Mouse (Mus musculus) hindbrain, embryonic 16.5 days (tissue): ENCODE results near the gene BC051142. TPM values are rescaled to one million over a fixed set of nuclear protein-coding genes. Genes with fewer than 3 reads are reported as not detected.

ENCODE experiments used
- ATAC-seq: fragments of 200-750 bp; cut with Nextera tagmentation; 2 replicates; pipeline ENCODE4 v1.8.0; 2017; ENCODE audit warnings: moderate TSS enrichment, moderate library complexity
- H3K27ac ChIP-seq: fragments of 300-500 bp; sonication (generic); 2 replicates; pipeline ENCODE4 v1.5.1; 2014; ENCODE audit warnings: low read depth, mild to moderate bottlenecking, control low read depth, low read length, moderate library complexity
- H3K27me3 ChIP-seq: fragments of 300-500 bp; sonication (generic); replicated peaks from 2 replicates; pipeline ENCODE4 v1.6.1; 2014; ENCODE audit warnings: low read length; ENCODE audit not compliant: control insufficient read depth, insufficient read depth
- H3K36me3 ChIP-seq: fragments of 300-500 bp; sonication (generic); 2 replicates; pipeline ENCODE4 v1.6.1; 2014; ENCODE audit warnings: mild to moderate bottlenecking, low read length, moderate library complexity, mixed read lengths; ENCODE audit not compliant: control insufficient read depth, insufficient read depth
- H3K4me1 ChIP-seq: fragments of 300-500 bp; sonication (generic); 2 replicates; pipeline ENCODE4 v1.6.1; 2014; ENCODE audit warnings: low read depth, low read length; ENCODE audit not compliant: control insufficient read depth, insufficient read depth
- H3K4me2 ChIP-seq: fragments of 300-500 bp; sonication (generic); 2 replicates; pipeline ENCODE4 v1.6.1; 2014; ENCODE audit warnings: mild to moderate bottlenecking, low read length, control low read depth, moderate library complexity
- H3K4me3 ChIP-seq: fragments of 300-500 bp; sonication (generic); 2 replicates; pipeline ENCODE4 v1.5.1; 2014; ENCODE audit warnings: mild to moderate bottlenecking, low read length, control low read depth, moderate library complexity
- H3K9ac ChIP-seq: fragments of 300-500 bp; sonication (generic); 2 replicates; pipeline ENCODE4 v1.6.1; 2014; ENCODE audit warnings: low read depth, mild to moderate bottlenecking, control low read depth, low read length, moderate library complexity
- H3K9me3 ChIP-seq: fragments of 300-500 bp; sonication (generic); 2 replicates; pipeline ENCODE4 v1.6.1; 2014; ENCODE audit warnings: mild to moderate bottlenecking, low read length, moderate library complexity; ENCODE audit not compliant: control insufficient read depth
- WGBS: fragments of 180-500 bp; shearing (Covaris S2); extraction: QIAGEN DNeasy Blood & Tissue Kit; methylation state at CpG from one replicate; pipeline ENCODE4 v1.1.7; 2014; 5-methylcytosine and 5-hydroxymethylcytosine counted together
- polyA plus RNA-seq: library from polyadenylated mRNA; unstranded; fragments of >200 nt; fragmentation: Nextera tagmentation; extraction: Ambion mirVana; gene quantifications from 2 replicates; pipeline ENCODE4 v1.2.1, GENCODE M21; 2015

The BC051142 gene
- polyA plus RNA-seq, 1 experiment from 2014 or later, result 4.5 TPM

DNA sequence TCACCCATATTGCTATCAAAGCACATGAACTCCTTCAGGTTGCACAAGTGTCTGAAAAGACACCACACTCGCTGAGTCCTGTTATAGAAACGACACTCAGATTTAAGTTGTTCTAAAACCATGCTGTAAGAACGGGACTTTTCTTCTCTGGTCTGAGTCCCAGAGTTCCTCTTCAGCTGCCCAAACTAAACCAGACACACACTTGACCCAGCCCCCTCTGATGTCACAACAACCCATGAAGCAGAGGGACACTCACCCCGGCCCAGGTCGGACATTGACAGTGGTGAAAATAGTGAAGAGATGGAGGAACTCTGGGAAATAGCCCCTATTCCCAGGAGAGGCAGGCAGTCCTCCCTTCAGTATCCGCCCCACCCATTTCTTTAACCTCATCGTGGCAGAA, 7.1 kb upstream of the BC051142 start:
- H3K36me3 ChIP-seq, result no peaks in the 10 kb centered on the region
- 74% methylated on average over 7 of the region's 7 CpGs for WGBS
- 0 out of 2 replicates have a peak, but pooled peaks have one; percentile 6 for ATAC-seq
- H3K9ac ChIP-seq, result no peak overlapping the region
- H3K4me3 ChIP-seq, result no peak overlapping the region
- no peaks in the 10 kb centered on the region for H3K9me3 ChIP-seq
- no peak overlapping the region for H3K27ac ChIP-seq
- H3K4me1 ChIP-seq, result no peaks in the 10 kb centered on the region; the same call in 1 of the 2 replicates
- H3K4me2 ChIP-seq, result no peak overlapping the region; the same call in 1 of the 2 replicates
- no peaks in the 10 kb centered on the region; the same call in 1 of the 2 replicates for H3K27me3 ChIP-seq

GRCm38 (mm10) chr17:34392321-34392720, 6.3 kb upstream of the BC051142 start:
- ATAC-seq, result peak; percentile 82
- H3K9ac ChIP-seq, result peak overlapping the region; percentile 32
- no peaks in the 10 kb centered on the region for H3K36me3 ChIP-seq
- 2% methylated on average over 24 of the region's 24 CpGs for WGBS
- H3K9me3 ChIP-seq, result no peaks in the 10 kb centered on the region
- no peaks in the 10 kb centered on the region; the same call in 1 of the 2 replicates for H3K4me1 ChIP-seq
- no peak overlapping the region for H3K27ac ChIP-seq
- H3K4me3 ChIP-seq, result peak overlapping the region; percentile 45
- H3K27me3 ChIP-seq, result no peaks in the 10 kb centered on the region; the same call in 1 of the 2 replicates
- H3K4me2 ChIP-seq, result peak overlapping the region; percentile 63

GRCm38 (mm10) chr17:34397357-34397756, 1.3 kb upstream of the BC051142 start:
- no peak overlapping the region; the same call in 1 of the 2 replicates for H3K4me2 ChIP-seq
- 76% methylated on average over 5 of the region's 5 CpGs for WGBS
- no peak overlapping the region for H3K9ac ChIP-seq
- no peaks in the 10 kb centered on the region for H3K27me3 ChIP-seq
- no peaks in the 10 kb centered on the region for H3K9me3 ChIP-seq
- ATAC-seq, result no peak
- no peaks in the 10 kb centered on the region for H3K36me3 ChIP-seq
- H3K27ac ChIP-seq, result no peak overlapping the region
- H3K4me3 ChIP-seq, result no peak overlapping the region
- H3K4me1 ChIP-seq, result peaks cover 3% of the 10 kb centered on the region; the same call in 1 of the 2 replicates

GRCm38 (mm10) chr17:34398058-34398710, 436 bp upstream of the BC051142 start:
- peak overlapping the region; percentile 99 for H3K27ac ChIP-seq
- WGBS, result 10% methylated on average over 9 of the region's 9 CpGs
- H3K4me1 ChIP-seq, result peaks cover 3% of the 10 kb centered on the region; the same call in 1 of the 2 replicates
- H3K9me3 ChIP-seq, result no peaks in the 10 kb centered on the region
- no peak overlapping the region; the same call in 1 of the 2 replicates for H3K9ac ChIP-seq
- H3K36me3 ChIP-seq, result no peaks in the 10 kb centered on the region
- no peaks in the 10 kb centered on the region for H3K27me3 ChIP-seq
- peak overlapping the region; percentile 77 for H3K4me2 ChIP-seq
- ATAC-seq, result peak; percentile 86
- H3K4me3 ChIP-seq, result peak overlapping the region; percentile 66

DNA sequence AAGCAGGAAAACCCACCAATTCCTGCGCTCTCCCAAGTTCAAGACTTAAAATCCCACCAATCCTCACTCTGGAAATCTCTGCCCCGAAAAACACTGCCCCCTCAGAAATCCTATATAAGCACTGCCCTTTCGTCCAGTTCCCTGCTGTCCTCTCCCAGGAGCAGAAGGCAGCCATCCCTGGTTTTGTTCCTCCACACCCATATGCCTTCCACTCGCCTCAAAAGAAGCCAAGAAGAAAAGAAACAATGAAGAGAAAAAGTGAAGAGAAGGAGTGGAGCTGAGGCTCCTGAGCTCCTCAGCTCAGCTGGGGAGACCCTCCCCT, 735 bp downstream of the BC051142 start:
- Histone ChIP-seq H3K36me3 (no peaks in the 10 kb centered on the region), H3K4me2 (peak overlapping the region; percentile 77), H3K4me1 (peaks cover 3% of the 10 kb centered on the region; the same call in 1 of the 2 replicates), H3K9ac (0 out of 2 replicates have a peak overlapping the region, but pooled peaks have one; percentile 22), H3K4me3 (peak overlapping the region; percentile 66), H3K27me3 (no peaks in the 10 kb centered on the region), H3K27ac (peak overlapping the region; percentile 99), H3K9me3 (no peaks in the 10 kb centered on the region)
- no peak for ATAC-seq
- 44% methylated on average over 4 of the region's 4 CpGs for WGBS

DNA sequence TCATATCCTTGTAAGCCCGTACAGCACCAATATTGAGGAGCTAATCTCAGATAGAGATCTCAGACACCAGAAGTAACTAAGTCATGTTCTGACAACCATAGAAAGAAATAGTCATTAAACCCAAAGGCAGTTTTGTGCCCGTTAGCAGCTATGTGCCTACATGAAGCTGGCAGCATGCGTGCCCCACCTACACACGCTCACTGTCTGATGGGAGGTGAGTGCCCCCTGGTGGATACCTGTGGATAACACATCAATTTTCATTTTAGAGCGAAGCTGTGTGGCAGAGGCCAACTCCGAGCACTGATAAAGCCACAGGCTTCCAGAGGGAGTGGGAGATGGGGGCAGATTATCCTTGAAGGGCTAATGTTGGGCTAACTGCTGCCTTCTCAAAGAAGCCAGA, 12.5 kb downstream of the BC051142 start:
- no peak overlapping the region for H3K27ac ChIP-seq
- no peak overlapping the region for H3K4me3 ChIP-seq
- 22% methylated on average over 6 of the region's 6 CpGs for WGBS
- ATAC-seq, result peak; percentile 88
- no peaks in the 10 kb centered on the region for H3K9me3 ChIP-seq
- no peak overlapping the region for H3K4me2 ChIP-seq
- no peaks in the 10 kb centered on the region for H3K4me1 ChIP-seq
- no peaks in the 10 kb centered on the region for H3K36me3 ChIP-seq
- no peaks in the 10 kb centered on the region for H3K27me3 ChIP-seq
- no peak overlapping the region for H3K9ac ChIP-seq

- Histone ChIP-seq H3K27ac (no peak overlapping the region), H3K36me3 (no peaks in the 10 kb centered on the region), H3K9ac (no peak overlapping the region), H3K4me1 (no peaks in the 10 kb centered on the region), H3K27me3 (no peaks in the 10 kb centered on the region), H3K9me3 (no peaks in the 10 kb centered on the region), H3K4me3 (no peak overlapping the region), H3K4me2 (no peak overlapping the region)
- WGBS, result 73% methylated on average over 7 of the region's 7 CpGs
- no peak for ATAC-seq
Measured at GRCm38 (mm10) chr17:34420014-34420413, 21.4 kb downstream of the BC051142 start.

DNA sequence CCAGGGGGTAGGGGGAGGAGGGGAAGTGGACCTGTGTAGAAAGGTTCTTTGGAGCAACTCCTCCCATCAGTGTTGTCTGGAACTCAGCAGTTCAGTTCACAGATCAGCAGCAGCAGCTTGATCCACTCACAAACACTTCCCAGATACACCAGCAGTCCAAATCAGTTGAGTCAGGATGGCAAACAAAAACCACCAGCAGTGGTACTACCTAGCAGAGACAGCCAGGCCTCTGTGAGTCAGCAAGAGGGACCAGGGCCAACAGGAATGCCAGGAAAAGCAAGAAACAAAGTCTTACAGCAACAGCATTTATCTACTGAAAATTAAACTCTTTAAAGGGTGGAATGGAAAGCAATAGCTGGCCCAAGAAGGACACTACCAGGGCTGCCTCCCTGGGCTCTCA, 29.0 kb downstream of the BC051142 start:
- Histone ChIP-seq H3K27me3 (no peaks in the 10 kb centered on the region), H3K4me1 (no peaks in the 10 kb centered on the region), H3K36me3 (no peaks in the 10 kb centered on the region), H3K4me2 (no peak overlapping the region), H3K9me3 (no peaks in the 10 kb centered on the region), H3K4me3 (no peak overlapping the region), H3K9ac (no peak overlapping the region), H3K27ac (no peak overlapping the region)
- ATAC-seq, result no peak

GRCm38 (mm10) chr17:34437120-34437519, 38.5 kb downstream of the BC051142 start:
- Histone ChIP-seq H3K27me3 (no peaks in the 10 kb centered on the region), H3K27ac (no peak overlapping the region), H3K9me3 (no peaks in the 10 kb centered on the region; the same call in 1 of the 2 replicates), H3K4me2 (no peak overlapping the region), H3K4me3 (no peak overlapping the region), H3K9ac (no peak overlapping the region), H3K4me1 (no peaks in the 10 kb centered on the region), H3K36me3 (no peaks in the 10 kb centered on the region)
- ATAC-seq, result no peak
- WGBS, result 71% methylated on average over 4 of the region's 4 CpGs
